Mouse (Mus musculus) liver, embryonic 13.5 days (tissue): ENCODE data around the gene Wdr59. TPM values are rescaled to one million over a fixed set of nuclear protein-coding genes. Genes with fewer than 3 reads are reported as not detected.
A peak's percentile ranks its signal among the peaks of the same experiment; 100 is the strongest.

ENCODE experiments used
- ATAC-seq: fragments of 200-750 bp; cut with Nextera tagmentation; 2 replicates; pipeline ENCODE4 v1.8.0; 2017; ENCODE audit warnings: low read depth, mild to moderate bottlenecking, moderate number of reproducible peaks, moderate library complexity
- DNase-seq: peaks from one replicate; pipeline ENCODE4 v3.0.0; 2022
- H3K27ac ChIP-seq: fragments of 300-500 bp; sonication (generic); 2 replicates; pipeline ENCODE4 v1.5.1; 2015; ENCODE audit warnings: moderate library complexity, mild to moderate bottlenecking, inconsistent platforms
- H3K27me3 ChIP-seq: fragments of 300-500 bp; sonication (generic); 2 replicates; pipeline ENCODE4 v1.6.1; 2015; ENCODE audit warnings: mild to moderate bottlenecking, inconsistent platforms
- H3K36me3 ChIP-seq: fragments of 300-500 bp; sonication (generic); 2 replicates; pipeline ENCODE4 v1.6.1; 2015; ENCODE audit warnings: mild to moderate bottlenecking, inconsistent platforms
- H3K4me1 ChIP-seq: fragments of 300-500 bp; sonication (generic); replicated peaks from 2 replicates; pipeline ENCODE4 v1.6.1; 2015; ENCODE audit warnings: inconsistent platforms
- H3K4me2 ChIP-seq: fragments of 300-500 bp; sonication (generic); 2 replicates; pipeline ENCODE4 v1.6.1; 2015; ENCODE audit warnings: inconsistent platforms, mild to moderate bottlenecking, moderate library complexity
- H3K4me3 ChIP-seq: fragments of 300-500 bp; sonication (generic); replicated peaks from 2 replicates; pipeline ENCODE4 v1.5.1; 2015; ENCODE audit warnings: mild to moderate bottlenecking, inconsistent platforms
- H3K9ac ChIP-seq: fragments of 300-500 bp; sonication (generic); 2 replicates; pipeline ENCODE4 v1.6.1; 2015; ENCODE audit warnings: mild to moderate bottlenecking, inconsistent platforms
- H3K9me3 ChIP-seq: fragments of 300-500 bp; sonication (generic); replicated peaks from 2 replicates; pipeline ENCODE4 v1.6.1; 2016; ENCODE audit warnings: inconsistent platforms
- WGBS: fragments of 180-500 bp; shearing (Covaris S2); methylation state at CpG from one replicate; pipeline ENCODE4 v1.1.7; 2015; ENCODE audit not compliant: insufficient replicate concordance; 5-methylcytosine and 5-hydroxymethylcytosine counted together
- polyA plus RNA-seq: library from polyadenylated mRNA; unstranded; fragments of >200 nt; fragmentation: Nextera tagmentation; extraction: Ambion mirVana; gene quantifications from 2 replicates; pipeline ENCODE4 v1.2.1, GENCODE M21; 2015

The Wdr59 gene
- polyA plus RNA-seq, 1 experiment from 2014 or later: 1.8 TPM

GRCm38 (mm10) chr8:111491191-111491590 lies 30.7 kb downstream of the Wdr59 start:
- Histone ChIP-seq H3K36me3 (peaks cover 20% of the 10 kb centered on the region), H3K9me3 (no peaks in the 10 kb centered on the region), H3K9ac (no peak overlapping the region), H3K4me2 (no peak overlapping the region), H3K27ac (no peak overlapping the region), H3K27me3 (no peaks in the 10 kb centered on the region), H3K4me3 (no peak overlapping the region), H3K4me1 (no peaks in the 10 kb centered on the region)
- ATAC-seq: no peak
- no peak for DNase-seq
- WGBS: 60% methylated on average over 7 of the region's 7 CpGs

- no peaks in the 10 kb centered on the region for H3K27me3 ChIP-seq
- H3K9me3 ChIP-seq: no peaks in the 10 kb centered on the region
- H3K4me1 ChIP-seq: no peaks in the 10 kb centered on the region
- ATAC-seq (no peak), DNase-seq (no peak)
- WGBS: 84% methylated on average over 10 of the region's 10 CpGs
- no peak overlapping the region for H3K4me3 ChIP-seq
- H3K27ac ChIP-seq: no peak overlapping the region
- H3K9ac ChIP-seq: no peak overlapping the region
- H3K4me2 ChIP-seq: no peak overlapping the region
- H3K36me3 ChIP-seq: peaks cover 19% of the 10 kb centered on the region
These were observed 31.8 kb downstream of the Wdr59 start for GRCm38 (mm10) chr8:111490034-111490591.

GRCm38 (mm10) chr8:111480691-111481090 lies 41.2 kb downstream of the Wdr59 start:
- WGBS: 92% methylated on average over 8 of the region's 8 CpGs
- H3K4me2 ChIP-seq: no peak overlapping the region
- H3K9ac ChIP-seq: no peak overlapping the region
- no peaks in the 10 kb centered on the region for H3K9me3 ChIP-seq
- H3K36me3 ChIP-seq: peaks cover 45% of the 10 kb centered on the region
- DNase-seq: no peak
- no peak overlapping the region for H3K27ac ChIP-seq
- no peaks in the 10 kb centered on the region for H3K27me3 ChIP-seq
- no peak for ATAC-seq
- H3K4me1 ChIP-seq: no peaks in the 10 kb centered on the region
- H3K4me3 ChIP-seq: no peak overlapping the region

GRCm38 (mm10) chr8:111477761-111478465 lies 44.0 kb downstream of the Wdr59 start:
- ATAC-seq (no peak), DNase-seq (no peak)
- Histone ChIP-seq H3K4me1 (no peaks in the 10 kb centered on the region), H3K27me3 (no peaks in the 10 kb centered on the region), H3K9ac (no peak overlapping the region), H3K4me3 (no peak overlapping the region), H3K27ac (no peak overlapping the region), H3K4me2 (no peak overlapping the region), H3K36me3 (peaks cover 47% of the 10 kb centered on the region), H3K9me3 (no peaks in the 10 kb centered on the region)
- 72% methylated on average over 5 of the region's 5 CpGs for whole genome bisulfite sequencing

GRCm38 (mm10) chr8:111471526-111472081 lies 50.3 kb downstream of the Wdr59 start:
- DNase-seq (no peak), ATAC-seq (no peak)
- Histone ChIP-seq H3K9ac (no peak overlapping the region), H3K27me3 (no peaks in the 10 kb centered on the region), H3K27ac (no peak overlapping the region), H3K36me3 (peaks cover 26% of the 10 kb centered on the region), H3K4me1 (no peaks in the 10 kb centered on the region), H3K9me3 (no peaks in the 10 kb centered on the region), H3K4me3 (no peak overlapping the region), H3K4me2 (no peak overlapping the region)
- 73% methylated on average over 12 of the region's 12 CpGs for WGBS

GRCm38 (mm10) chr8:111469013-111469412 lies 52.9 kb downstream of the Wdr59 start:
- Histone ChIP-seq H3K27ac (no peak overlapping the region), H3K27me3 (no peaks in the 10 kb centered on the region), H3K9ac (no peak overlapping the region), H3K4me3 (no peak overlapping the region), H3K36me3 (peaks cover 12% of the 10 kb centered on the region), H3K9me3 (no peaks in the 10 kb centered on the region), H3K4me1 (no peaks in the 10 kb centered on the region), H3K4me2 (no peak overlapping the region)
- 77% methylated on average over 6 of the region's 6 CpGs for WGBS
- DNase-seq (no peak), ATAC-seq (no peak)

- H3K4me2 ChIP-seq: no peak overlapping the region
- H3K27me3 ChIP-seq: no peaks in the 10 kb centered on the region
- peaks cover 15% of the 10 kb centered on the region for H3K36me3 ChIP-seq
- DNase-seq: no peak
- H3K27ac ChIP-seq: no peak overlapping the region
- WGBS: 58% methylated on average over 1 of the region's 1 CpGs
- no peak for ATAC-seq
- H3K9me3 ChIP-seq: no peaks in the 10 kb centered on the region
- no peaks in the 10 kb centered on the region for H3K4me1 ChIP-seq
- no peak overlapping the region for H3K9ac ChIP-seq
- no peak overlapping the region for H3K4me3 ChIP-seq
These were observed 56.6 kb downstream of the Wdr59 start for GRCm38 (mm10) chr8:111465341-111465740.

GRCm38 (mm10) chr8:111464526-111464925 lies 57.4 kb downstream of the Wdr59 start:
- ATAC-seq: no peak
- Histone ChIP-seq H3K4me1 (no peaks in the 10 kb centered on the region), H3K4me3 (no peak overlapping the region), H3K27me3 (no peaks in the 10 kb centered on the region), H3K36me3 (peaks cover 18% of the 10 kb centered on the region), H3K4me2 (no peak overlapping the region), H3K27ac (no peak overlapping the region), H3K9ac (no peak overlapping the region), H3K9me3 (no peaks in the 10 kb centered on the region)
- WGBS: 66% methylated on average over 4 of the region's 4 CpGs
- DNase-seq: no peak

GRCm38 (mm10) chr8:111449671-111450070 lies 72.2 kb downstream of the Wdr59 start:
- Histone ChIP-seq H3K4me2 (no peak overlapping the region), H3K27ac (no peak overlapping the region), H3K4me1 (peaks cover 20% of the 10 kb centered on the region), H3K4me3 (no peak overlapping the region), H3K9me3 (no peaks in the 10 kb centered on the region), H3K36me3 (peaks cover 9% of the 10 kb centered on the region; the same call in 1 of the 2 replicates), H3K27me3 (no peaks in the 10 kb centered on the region), H3K9ac (no peak overlapping the region)
- WGBS: 49% methylated on average over 4 of the region's 4 CpGs
- DNase-seq: no peak
- no peak for ATAC-seq

- Histone ChIP-seq H3K9me3 (no peaks in the 10 kb centered on the region), H3K36me3 (peaks cover 7% of the 10 kb centered on the region; the same call in 1 of the 2 replicates), H3K4me2 (peak overlapping the region; percentile 15), H3K4me1 (peaks cover 20% of the 10 kb centered on the region), H3K27me3 (0 out of 2 replicates have a peak, but pooled peaks cover 2% of the 10 kb centered on the region), H3K27ac (0 out of 2 replicates have a peak overlapping the region, but pooled peaks have one; percentile 25), H3K4me3 (no peak overlapping the region), H3K9ac (no peak overlapping the region)
- WGBS: 44% methylated on average over 4 of the region's 4 CpGs
- DNase-seq (no peak), ATAC-seq (peak; percentile 35; the same call in 1 of the 2 replicates)
These were observed 75.8 kb downstream of the Wdr59 start for GRCm38 (mm10) chr8:111445960-111446660.

GRCm38 (mm10) chr8:111445558-111445957 lies 76.3 kb downstream of the Wdr59 start:
- Histone ChIP-seq H3K27ac (0 out of 2 replicates have a peak overlapping the region, but pooled peaks have one; percentile 25), H3K4me1 (peaks cover 20% of the 10 kb centered on the region), H3K9ac (no peak overlapping the region), H3K9me3 (no peaks in the 10 kb centered on the region), H3K27me3 (0 out of 2 replicates have a peak, but pooled peaks cover 2% of the 10 kb centered on the region), H3K36me3 (peaks cover 4% of the 10 kb centered on the region; the same call in 1 of the 2 replicates), H3K4me3 (no peak overlapping the region), H3K4me2 (peak overlapping the region; percentile 15)
- peak; percentile 71 for DNase-seq
- WGBS: 59% methylated on average over 18 of the region's 18 CpGs
- ATAC-seq: peak; percentile 98
